Mouse (Mus musculus): Measurements from ENCODE around the gene Adora2a.

GRCm38 (mm10) chr10:75378688-75379087 is 62.0 kb downstream of the Adora2a start:
- TF ChIP-seq POLR2A (IDR thresholded peaks at IDR 0.05; ENCODE audit: insufficient read depth, low read depth, low read length) (no peak), CTCF (IDR thresholded peaks at IDR 0.05) (no peak), EP300 (IDR thresholded peaks at IDR 0.05; ENCODE audit: insufficient read depth, low read depth, low read length) (no peak)

All from heart, adult 2 months (tissue).